In genomic region chr14:79420083-79420685, GRCm38 (mm10) we compare ENCODE assay signal across 16 mouse cellular contexts. TPM values are rescaled to one million over a fixed set of nuclear protein-coding genes. Genes with fewer than 3 reads are reported as not detected.
DNase-seq lines count a peak whose midpoint lies in the region; ATAC-seq lines count a peak whose summit lies in the region.
"Had no signal": no experiment of that assay in that cellular context is flagged by ENCODE, and none has a peak within 500 bp of the region (broad histone marks: within the 10 kb centered on the region; RNA-seq: fewer than 3 reads in every experiment).

No protein-coding gene starts in this region.

- H3K4me1 ChIP-seq in midbrain, embryonic 12.5 days, result no peaks in the 10 kb centered on the region
- H3K4me1 ChIP-seq in midbrain, embryonic 15.5 days, result no peaks in the 10 kb centered on the region
- H3K4me1 ChIP-seq in embryonic facial prominence, embryonic 10.5 days, result peaks cover 10% of the 10 kb centered on the region
- no peaks in the 10 kb centered on the region for H3K4me1 ChIP-seq in hindbrain, embryonic 16.5 days (ENCODE audit: control insufficient read depth, insufficient read depth, low read depth, low read length)
- no peaks in the 10 kb centered on the region for H3K4me1 ChIP-seq in intestine, embryonic 15.5 days (replicated peaks)
- peaks cover 9% of the 10 kb centered on the region; the same call in 1 of the 2 replicates for H3K4me1 ChIP-seq in forebrain, embryonic 10.5 days
- H3K4me1 ChIP-seq: liver, embryonic 13.5 days had no signal

- no peaks in the 10 kb centered on the region for H3K27me3 ChIP-seq in midbrain, embryonic 12.5 days
- no peaks in the 10 kb centered on the region for H3K27me3 ChIP-seq in midbrain, embryonic 15.5 days (replicated peaks)
- H3K27me3 ChIP-seq in embryonic facial prominence, embryonic 10.5 days (replicated peaks; ENCODE audit: low read depth, poor library complexity, severe bottlenecking), result no peaks in the 10 kb centered on the region
- no peaks in the 10 kb centered on the region for H3K27me3 ChIP-seq in hindbrain, embryonic 16.5 days (replicated peaks; ENCODE audit: control insufficient read depth, insufficient read depth, low read length)
- no peaks in the 10 kb centered on the region for H3K27me3 ChIP-seq in intestine, embryonic 15.5 days (replicated peaks)
- H3K27me3 ChIP-seq in forebrain, embryonic 10.5 days (ENCODE audit: poor library complexity, severe bottlenecking), result no peaks in the 10 kb centered on the region
- H3K27me3 ChIP-seq: liver, embryonic 13.5 days had no signal

- no peak overlapping the region for H3K4me3 ChIP-seq in midbrain, embryonic 12.5 days
- no peak overlapping the region for H3K4me3 ChIP-seq in midbrain, embryonic 15.5 days
- no peak overlapping the region for H3K4me3 ChIP-seq in embryonic facial prominence, embryonic 10.5 days
- H3K4me3 ChIP-seq in hindbrain, embryonic 16.5 days (ENCODE audit: low read length), result no peak overlapping the region
- no peak overlapping the region for H3K4me3 ChIP-seq in intestine, embryonic 15.5 days (replicated peaks)
- H3K4me3 ChIP-seq in forebrain, embryonic 10.5 days, result no peak overlapping the region
- H3K4me3 ChIP-seq: limb, embryonic 10.5 days; liver, embryonic 13.5 days had no signal

- H3K9ac ChIP-seq in midbrain, embryonic 12.5 days (replicated peaks), result no peak overlapping the region
- no peak overlapping the region for H3K9ac ChIP-seq in midbrain, embryonic 15.5 days
- no peak overlapping the region for H3K9ac ChIP-seq in hindbrain, embryonic 16.5 days (ENCODE audit: low read depth, low read length)
- no peak overlapping the region for H3K9ac ChIP-seq in intestine, embryonic 15.5 days
- H3K9ac ChIP-seq: liver, embryonic 13.5 days had no signal

- ATAC-seq in midbrain, embryonic 12.5 days (ENCODE audit: low FRiP score, low read depth), result no peak
- no peak for ATAC-seq in midbrain, embryonic 15.5 days (replicated peaks)
- peak; percentile 50; the same call in 1 of the 2 replicates for ATAC-seq in hindbrain, embryonic 16.5 days
- ATAC-seq in intestine, embryonic 15.5 days, result no peak
- ATAC-seq: inflammation-experienced regulatory T-cells, adult 6 months; lung, postnatal 0 days had no signal

- H3K4me2 ChIP-seq in midbrain, embryonic 12.5 days (replicated peaks), result peak overlapping the region; percentile 26; the same call in 1 of the 2 replicates
- H3K4me2 ChIP-seq in midbrain, embryonic 15.5 days, result no peak overlapping the region
- peak overlapping the region; percentile 12; the same call in 1 of the 2 replicates for H3K4me2 ChIP-seq in hindbrain, embryonic 16.5 days (ENCODE audit: low read length)
- H3K4me2 ChIP-seq in intestine, embryonic 15.5 days (replicated peaks), result no peak overlapping the region
- H3K4me2 ChIP-seq: liver, embryonic 13.5 days had no signal

- WGBS in midbrain, embryonic 12.5 days, result 41% methylated on average over 20 of the region's 20 CpGs
- WGBS in midbrain, embryonic 15.5 days, result 42% methylated on average over 20 of the region's 20 CpGs
- 55% methylated on average over 20 of the region's 20 CpGs for WGBS in embryonic facial prominence, embryonic 10.5 days
- 28% methylated on average over 20 of the region's 20 CpGs for WGBS in hindbrain, embryonic 16.5 days
- 70% methylated on average over 20 of the region's 20 CpGs for WGBS in intestine, embryonic 15.5 days
- 62% methylated on average over 20 of the region's 20 CpGs for WGBS in forebrain, embryonic 10.5 days

- DNase-seq in embryonic facial prominence, embryonic 10.5 days (ENCODE audit: low spot score), result peak; percentile 33
- DNase-seq in retina, postnatal 1 day, result peak; percentile 56
- DNase-seq in thymus, postnatal 25 days, result no peak
- DNase-seq in forebrain, embryonic 10.5 days (ENCODE audit: extremely low spot score, low spot score), result no peak
- DNase-seq: adrenal gland, postnatal 14 days; cerebellum, postnatal 36 days; kidney, postnatal 10 days; layer of hippocampus, adult 9-11 months; liver, embryonic 13.5 days had no signal

- no peaks in the 10 kb centered on the region for H3K36me3 ChIP-seq in midbrain, embryonic 12.5 days
- H3K36me3 ChIP-seq in midbrain, embryonic 15.5 days (replicated peaks), result no peaks in the 10 kb centered on the region
- H3K36me3 ChIP-seq in embryonic facial prominence, embryonic 10.5 days (replicated peaks), result peaks cover 5% of the 10 kb centered on the region; the same call in 1 of the 2 replicates
- peaks cover 2% of the 10 kb centered on the region; the same call in 1 of the 2 replicates for H3K36me3 ChIP-seq in hindbrain, embryonic 16.5 days (ENCODE audit: control insufficient read depth, insufficient read depth, low read length)
- no peaks in the 10 kb centered on the region for H3K36me3 ChIP-seq in intestine, embryonic 15.5 days
- 0 out of 2 replicates have a peak, but pooled peaks cover 8% of the 10 kb centered on the region for H3K36me3 ChIP-seq in forebrain, embryonic 10.5 days (replicated peaks)

- H3K27ac ChIP-seq in midbrain, embryonic 12.5 days (replicated peaks), result no peak overlapping the region
- no peak overlapping the region for H3K27ac ChIP-seq in midbrain, embryonic 15.5 days
- peak overlapping the region; percentile 44; the same call in 1 of the 2 replicates for H3K27ac ChIP-seq in embryonic facial prominence, embryonic 10.5 days (replicated peaks)
- no peak overlapping the region for H3K27ac ChIP-seq in hindbrain, embryonic 16.5 days (ENCODE audit: low read depth, low read length)
- H3K27ac ChIP-seq in intestine, embryonic 15.5 days, result no peak overlapping the region
- H3K27ac ChIP-seq in forebrain, embryonic 10.5 days, result no peak overlapping the region
- H3K27ac ChIP-seq: limb, embryonic 10.5 days; liver, embryonic 13.5 days had no signal

- H3K9me3 ChIP-seq in midbrain, embryonic 12.5 days, result no peaks in the 10 kb centered on the region
- H3K9me3 ChIP-seq in midbrain, embryonic 15.5 days, result no peaks in the 10 kb centered on the region
- H3K9me3 ChIP-seq in embryonic facial prominence, embryonic 10.5 days, result no peaks in the 10 kb centered on the region
- H3K9me3 ChIP-seq in hindbrain, embryonic 16.5 days (ENCODE audit: control insufficient read depth, low read length), result no peaks in the 10 kb centered on the region
- H3K9me3 ChIP-seq in intestine, embryonic 15.5 days, result no peaks in the 10 kb centered on the region
- no peaks in the 10 kb centered on the region for H3K9me3 ChIP-seq in forebrain, embryonic 10.5 days
- H3K9me3 ChIP-seq: limb, embryonic 10.5 days; liver, embryonic 13.5 days had no signal

RNA-seq across cellular contexts. Expression of gene Kbtbd7, which starts 6.1 kb away (rescaled TPM):
- 19.0 and 22.8 TPM in 2 replicates for polyA plus RNA-seq in midbrain, embryonic 12.5 days (2016; fragmentation: Nextera tagmentation; extraction: Ambion mirVana)
- polyA plus RNA-seq in midbrain, embryonic 15.5 days (2015; fragmentation: Nextera tagmentation; extraction: Ambion mirVana), result 21.3 and 22.6 TPM in 2 replicates
- polyA plus RNA-seq in embryonic facial prominence, embryonic 10.5 days (2016; fragmentation: Nextera tagmentation; extraction: Ambion mirVana), result 12.1 and 13.3 TPM in 2 replicates
- polyA plus RNA-seq in hindbrain, embryonic 16.5 days (2015; fragmentation: Nextera tagmentation; extraction: Ambion mirVana), result 16.2 and 20.1 TPM in 2 replicates
- 7.9 and 8.7 TPM in 2 replicates for polyA plus RNA-seq in intestine, embryonic 15.5 days (2015; fragmentation: Nextera tagmentation; extraction: Ambion mirVana)
- 11.2 and 11.7 TPM in 2 replicates for polyA plus RNA-seq in forebrain, embryonic 10.5 days (2016; fragmentation: Nextera tagmentation; extraction: Ambion mirVana)

RNA-seq across cellular contexts. Expression of gene Mtrf1, which starts 22.6 kb away (rescaled TPM):
- 9.7 and 11.0 TPM in 2 replicates for polyA plus RNA-seq in midbrain, embryonic 12.5 days (2016; fragmentation: Nextera tagmentation; extraction: Ambion mirVana)
- 10.8 and 11.2 TPM in 2 replicates for polyA plus RNA-seq in midbrain, embryonic 15.5 days (2015; fragmentation: Nextera tagmentation; extraction: Ambion mirVana)
- 8.2 and 9.6 TPM in 2 replicates for polyA plus RNA-seq in embryonic facial prominence, embryonic 10.5 days (2016; fragmentation: Nextera tagmentation; extraction: Ambion mirVana)
- polyA plus RNA-seq in hindbrain, embryonic 16.5 days (2015; fragmentation: Nextera tagmentation; extraction: Ambion mirVana), result 11.7 and 12.6 TPM in 2 replicates
- polyA plus RNA-seq in intestine, embryonic 15.5 days (2015; fragmentation: Nextera tagmentation; extraction: Ambion mirVana), result 9.1 and 10.6 TPM in 2 replicates
- polyA plus RNA-seq in forebrain, embryonic 10.5 days (2016; fragmentation: Nextera tagmentation; extraction: Ambion mirVana), result 9.3 and 11.5 TPM in 2 replicates

RNA-seq across cellular contexts. Expression of gene Naa16, which starts 29.6 kb away (rescaled TPM):
- 37.0 and 41.4 TPM in 2 replicates for polyA plus RNA-seq in midbrain, embryonic 12.5 days (2016; fragmentation: Nextera tagmentation; extraction: Ambion mirVana)
- 20.2 and 22.8 TPM in 2 replicates for polyA plus RNA-seq in midbrain, embryonic 15.5 days (2015; fragmentation: Nextera tagmentation; extraction: Ambion mirVana)
- 46.8 and 50.6 TPM in 2 replicates for polyA plus RNA-seq in embryonic facial prominence, embryonic 10.5 days (2016; fragmentation: Nextera tagmentation; extraction: Ambion mirVana)
- polyA plus RNA-seq in hindbrain, embryonic 16.5 days (2015; fragmentation: Nextera tagmentation; extraction: Ambion mirVana), result 15.6 and 17.3 TPM in 2 replicates
- polyA plus RNA-seq in intestine, embryonic 15.5 days (2015; fragmentation: Nextera tagmentation; extraction: Ambion mirVana), result 38.7 and 38.9 TPM in 2 replicates
- polyA plus RNA-seq in forebrain, embryonic 10.5 days (2016; fragmentation: Nextera tagmentation; extraction: Ambion mirVana), result 50.7 and 51.8 TPM in 2 replicates

RNA-seq across cellular contexts. Expression of gene Kbtbd6, which starts 31.5 kb away (rescaled TPM):
- 5.0 and 5.2 TPM in 2 replicates for polyA plus RNA-seq in midbrain, embryonic 12.5 days (2016; fragmentation: Nextera tagmentation; extraction: Ambion mirVana)
- 1.7 and 1.9 TPM in 2 replicates for polyA plus RNA-seq in midbrain, embryonic 15.5 days (2015; fragmentation: Nextera tagmentation; extraction: Ambion mirVana)
- polyA plus RNA-seq in embryonic facial prominence, embryonic 10.5 days (2016; fragmentation: Nextera tagmentation; extraction: Ambion mirVana), result 5.1 and 6.1 TPM in 2 replicates
- polyA plus RNA-seq in hindbrain, embryonic 16.5 days (2015; fragmentation: Nextera tagmentation; extraction: Ambion mirVana), result 1.6 and 2.0 TPM in 2 replicates
- polyA plus RNA-seq in intestine, embryonic 15.5 days (2015; fragmentation: Nextera tagmentation; extraction: Ambion mirVana), result 2.6 and 2.9 TPM in 2 replicates
- 5.3 and 5.7 TPM in 2 replicates for polyA plus RNA-seq in forebrain, embryonic 10.5 days (2016; fragmentation: Nextera tagmentation; extraction: Ambion mirVana)

Comparison
In these comparisons a context has a peak if more than half of its experiments do, and no peak if none do; other contexts are left out.
1. H3K4me2 ChIP-seq: peak in midbrain, embryonic 12.5 days (single experiment) and hindbrain, embryonic 16.5 days (single experiment); none in midbrain, embryonic 15.5 days (single experiment) and intestine, embryonic 15.5 days (single experiment).
2. DNase-seq: peak in embryonic facial prominence, embryonic 10.5 days (single experiment) and retina, postnatal 1 day (single experiment); none in thymus, postnatal 25 days (single experiment) and forebrain, embryonic 10.5 days (single experiment).